Mouse (Mus musculus) lung, postnatal 0 days (tissue): ENCODE results near the gene Zscan20. TPM values are rescaled to one million over a fixed set of nuclear protein-coding genes. Genes with fewer than 3 reads are reported as not detected.

Experiments used
- ATAC-seq: fragments of 200-750 bp; cut with Nextera tagmentation; 2 replicates; pipeline ENCODE4 v1.8.0; 2017; ENCODE audit warnings: moderate library complexity
- DNase-seq: peaks from one replicate; pipeline ENCODE4 v3.0.0-alpha.2; 2016; ENCODE audit warnings: low spot score
- H3K27ac ChIP-seq: fragments of 300-500 bp; sonication (generic); 2 replicates; pipeline ENCODE4 v1.5.1; 2014; ENCODE audit warnings: antibody characterized with exemption, mild to moderate bottlenecking, low read length, mixed read lengths
- H3K27me3 ChIP-seq: fragments of 300-500 bp; sonication (generic); replicated peaks from 2 replicates; pipeline ENCODE4 v1.6.1; 2014; ENCODE audit warnings: low read length, mixed read lengths; ENCODE audit not compliant: insufficient read depth
- H3K36me3 ChIP-seq: fragments of 300-500 bp; sonication (generic); 2 replicates; pipeline ENCODE4 v1.6.1; 2014; ENCODE audit warnings: low read length, mixed read lengths; ENCODE audit not compliant: insufficient read depth
- H3K4me1 ChIP-seq: fragments of 300-500 bp; sonication (generic); 2 replicates; pipeline ENCODE4 v1.6.1; 2014; ENCODE audit warnings: antibody characterized with exemption, low read depth, low read length, mixed read lengths; ENCODE audit not compliant: insufficient read depth
- H3K4me2 ChIP-seq: fragments of 300-500 bp; sonication (generic); replicated peaks from 2 replicates; pipeline ENCODE4 v1.6.1; 2014; ENCODE audit warnings: low read depth, mild to moderate bottlenecking, low read length, moderate library complexity, mixed read lengths
- H3K4me3 ChIP-seq: fragments of 300-500 bp; sonication (generic); 2 replicates; pipeline ENCODE4 v1.5.1; 2014; ENCODE audit warnings: low read depth, low read length
- H3K9ac ChIP-seq: fragments of 300-500 bp; sonication (generic); replicated peaks from 2 replicates; pipeline ENCODE4 v1.6.1; 2014; ENCODE audit warnings: low read depth, mild to moderate bottlenecking
- H3K9me3 ChIP-seq: fragments of 300-500 bp; sonication (generic); 2 replicates; pipeline ENCODE4 v1.6.1; 2016; ENCODE audit warnings: low read length, mixed read lengths
- CTCF ChIP-seq: IDR thresholded peaks from 2 replicates; pipeline ENCODE4 v1.5.1; 2016; ENCODE audit warnings: antibody characterized with exemption, mild to moderate bottlenecking
- EP300 ChIP-seq: IDR thresholded peaks from 2 replicates; pipeline ENCODE4 v1.6.1; 2016; ENCODE audit warnings: antibody characterized with exemption, mild to moderate bottlenecking, control low read depth
- WGBS: fragments of 180-500 bp; shearing (Covaris S2); extraction: QIAGEN DNeasy Blood & Tissue Kit; methylation state at CpG from one replicate; pipeline ENCODE4 v1.1.7; 2014; 5-methylcytosine and 5-hydroxymethylcytosine counted together
- polyA plus RNA-seq: library from polyadenylated mRNA; unstranded; fragments of >200 nt; fragmentation: Nextera tagmentation; extraction: Ambion mirVana; gene quantifications from 2 replicates; pipeline ENCODE4 v1.2.1, GENCODE M21; 2015

Gene Zscan20
- polyA plus RNA-seq, 1 experiment from 2014 or later, result 1.1 TPM

- ATAC-seq (no peak), DNase-seq (no peak)
- H3K9me3 ChIP-seq, result no peaks in the 10 kb centered on the region
- H3K27me3 ChIP-seq, result no peaks in the 10 kb centered on the region
- no peak overlapping the region for H3K4me2 ChIP-seq
- H3K4me3 ChIP-seq, result no peak overlapping the region
- no peak overlapping the region for H3K27ac ChIP-seq
- H3K4me1 ChIP-seq, result no peaks in the 10 kb centered on the region
- no peak overlapping the region for H3K9ac ChIP-seq
- WGBS, result 41% methylated on average over 8 of the region's 8 CpGs
- TF ChIP-seq CTCF, result no peak
- no peak for TF ChIP-seq EP300
- no peaks in the 10 kb centered on the region for H3K36me3 ChIP-seq
Observed at GRCm38 (mm10) chr4:128648567-128649255, 38.8 kb upstream of the Zscan20 start.

DNA sequence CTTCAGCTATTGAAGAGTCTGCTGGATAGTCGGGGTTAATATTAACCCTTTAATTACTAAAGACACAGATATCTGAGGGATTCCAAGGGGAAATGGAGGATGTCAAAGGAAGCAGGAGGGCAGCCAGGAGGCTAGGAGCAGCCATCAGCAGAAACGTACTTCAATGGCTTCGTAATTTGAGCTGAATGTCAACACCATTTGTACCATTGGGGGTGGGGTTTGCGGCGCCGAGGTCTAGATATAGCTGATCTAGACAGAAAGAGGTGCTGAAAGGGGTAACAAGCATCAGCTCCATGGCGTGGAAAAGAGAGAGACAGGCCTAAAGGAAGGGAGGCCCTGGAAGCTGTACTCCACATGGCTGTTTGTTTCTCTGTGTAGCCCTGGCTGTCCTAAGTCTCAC, 36.9 kb upstream of the Zscan20 start:
- 28% methylated on average over 7 of the region's 7 CpGs for WGBS
- H3K27ac ChIP-seq, result no peak overlapping the region

DNA sequence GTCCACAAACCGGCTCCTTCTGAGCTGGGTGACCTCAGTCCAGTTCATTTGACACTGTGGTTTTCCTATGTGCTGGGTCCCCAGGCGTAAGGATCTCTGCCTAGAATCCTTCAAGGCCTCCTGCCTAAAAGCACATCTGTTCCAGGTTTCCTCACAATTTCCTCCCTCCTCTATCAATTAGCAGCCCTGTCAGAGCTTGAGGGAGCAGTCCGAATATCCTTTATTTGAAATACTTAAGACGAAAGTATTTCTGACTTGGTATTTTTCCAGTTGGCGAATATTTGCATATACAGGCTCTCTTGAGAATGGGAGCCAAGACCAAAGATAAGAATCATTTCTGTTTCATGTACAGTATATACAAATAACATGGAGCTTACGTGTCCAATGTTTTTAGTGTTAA, 36.0 kb upstream of the Zscan20 start:
- H3K4me1 ChIP-seq, result no peaks in the 10 kb centered on the region
- ATAC-seq, result no peak

More for the DNA sequence above, 36.9 kb upstream of the Zscan20 start:
- Histone ChIP-seq H3K36me3 (no peaks in the 10 kb centered on the region), H3K4me2 (no peak overlapping the region), H3K27me3 (no peaks in the 10 kb centered on the region), H3K4me3 (no peak overlapping the region), H3K9ac (no peak overlapping the region), H3K4me1 (no peaks in the 10 kb centered on the region), H3K9me3 (no peaks in the 10 kb centered on the region)
- ATAC-seq (no peak), DNase-seq (no peak)
- TF ChIP-seq CTCF (no peak), EP300 (no peak)

GRCm38 (mm10) chr4:128641766-128642717, 32.1 kb upstream of the Zscan20 start:
- DNase-seq (no peak), ATAC-seq (no peak)
- Histone ChIP-seq H3K9ac (no peak overlapping the region), H3K36me3 (no peaks in the 10 kb centered on the region), H3K27ac (no peak overlapping the region), H3K4me1 (peaks cover 6% of the 10 kb centered on the region; the same call in 1 of the 2 replicates), H3K4me3 (no peak overlapping the region), H3K27me3 (no peaks in the 10 kb centered on the region), H3K4me2 (no peak overlapping the region), H3K9me3 (no peaks in the 10 kb centered on the region)
- WGBS, result 37% methylated on average over 23 of the region's 23 CpGs
- TF ChIP-seq EP300, result no peak
- TF ChIP-seq CTCF, result no peak

More for the DNA sequence above, 36.0 kb upstream of the Zscan20 start:
- H3K4me3 ChIP-seq, result no peak overlapping the region
- WGBS, result 23% methylated on average over 6 of the region's 6 CpGs
- H3K36me3 ChIP-seq, result no peaks in the 10 kb centered on the region
- H3K9ac ChIP-seq, result no peak overlapping the region
- no peak for TF ChIP-seq CTCF
- no peak for TF ChIP-seq EP300
- peak; percentile 18 for DNase-seq
- H3K27me3 ChIP-seq, result no peaks in the 10 kb centered on the region
- no peak overlapping the region for H3K27ac ChIP-seq
- H3K9me3 ChIP-seq, result no peaks in the 10 kb centered on the region
- no peak overlapping the region for H3K4me2 ChIP-seq

GRCm38 (mm10) chr4:128638265-128638923, 28.5 kb upstream of the Zscan20 start:
- 64% methylated on average over 18 of the region's 18 CpGs for WGBS
- H3K27ac ChIP-seq, result no peak overlapping the region; the same call in 1 of the 2 replicates
- H3K4me3 ChIP-seq, result no peak overlapping the region
- DNase-seq (peak; percentile 52), ATAC-seq (peak; percentile 37)
- no peak overlapping the region for H3K4me2 ChIP-seq
- H3K36me3 ChIP-seq, result no peaks in the 10 kb centered on the region
- no peaks in the 10 kb centered on the region for H3K9me3 ChIP-seq
- TF ChIP-seq EP300 (no peak), CTCF (no peak)
- no peaks in the 10 kb centered on the region for H3K27me3 ChIP-seq
- peaks cover 10% of the 10 kb centered on the region; the same call in 1 of the 2 replicates for H3K4me1 ChIP-seq
- H3K9ac ChIP-seq, result no peak overlapping the region

DNA sequence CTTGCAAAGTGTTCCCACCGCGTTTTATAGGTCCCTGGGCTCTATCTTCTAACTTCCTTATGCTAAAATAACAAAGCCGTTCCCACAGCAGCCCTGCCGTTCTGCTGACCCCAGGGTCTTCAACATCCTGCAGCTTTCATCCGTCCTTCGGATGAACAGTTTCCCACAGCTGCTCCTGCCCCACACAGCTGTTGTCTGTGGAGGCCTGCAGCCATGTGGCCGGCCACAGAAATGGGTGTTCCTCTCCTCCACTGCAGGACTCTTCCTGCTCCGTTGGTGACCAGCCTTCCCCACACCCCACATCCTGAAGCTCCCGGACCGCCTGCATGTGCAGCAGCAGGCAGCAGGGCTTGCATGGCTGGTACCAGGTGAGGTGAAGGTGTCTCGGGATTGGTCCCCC, 27.4 kb upstream of the Zscan20 start:
- H3K27me3 ChIP-seq, result no peaks in the 10 kb centered on the region
- DNase-seq, result peak; percentile 34
- no peak overlapping the region for H3K27ac ChIP-seq
- 25% methylated on average over 11 of the region's 11 CpGs for WGBS
- no peak overlapping the region for H3K9ac ChIP-seq
- ATAC-seq, result peak; percentile 34; the same call in 1 of the 2 replicates
- no peak for TF ChIP-seq EP300
- no peak for TF ChIP-seq CTCF
- no peak overlapping the region for H3K4me2 ChIP-seq
- H3K36me3 ChIP-seq, result no peaks in the 10 kb centered on the region
- H3K4me1 ChIP-seq, result peaks cover 10% of the 10 kb centered on the region; the same call in 1 of the 2 replicates
- no peaks in the 10 kb centered on the region for H3K9me3 ChIP-seq
- no peak overlapping the region for H3K4me3 ChIP-seq
